Mouse (Mus musculus) bone marrow, adult 2 months (tissue): ENCODE results near the gene Etnk1. TPM values are rescaled to one million over a fixed set of nuclear protein-coding genes. Genes with fewer than 3 reads are reported as not detected.
A peak's percentile ranks its signal among the peaks of the same experiment; 100 is the strongest.

ENCODE experiments used
- H3K27ac ChIP-seq: fragments of 200-500 bp; 2 replicates; pipeline ENCODE4 v1.5.1; 2012; ENCODE audit warnings: low read depth, mild to moderate bottlenecking, control low read depth, inconsistent platforms, low read length; ENCODE audit not compliant: control insufficient read depth, poor library complexity, insufficient read depth
- H3K4me1 ChIP-seq: fragments of 200-500 bp; 2 replicates; pipeline ENCODE4 v1.6.1; 2011; ENCODE audit warnings: low read length; ENCODE audit not compliant: control insufficient read depth, insufficient read depth
- H3K4me3 ChIP-seq: fragments of 200-500 bp; replicated peaks from 2 replicates; pipeline ENCODE3; 2011; ENCODE audit warnings: mild to moderate bottlenecking, low read depth, low read length, control low read depth; ENCODE audit not compliant: control insufficient read depth
- CTCF ChIP-seq: fragments of 200-500 bp; IDR thresholded peaks from 2 replicates; pipeline ENCODE4 v1.5.1; 2011; ENCODE audit warnings: low read length, control low read depth; ENCODE audit not compliant: control insufficient read depth, insufficient read depth
- POLR2A ChIP-seq: fragments of 200-500 bp; IDR thresholded peaks from 2 replicates; pipeline ENCODE4 v1.6.1; 2011; ENCODE audit warnings: low read depth, mild to moderate bottlenecking, control low read depth, low read length, borderline replicate concordance; ENCODE audit not compliant: control insufficient read depth
- WGBS: fragments of 180-500 bp; shearing (Covaris S2); methylation state at CpG from one replicate; pipeline ENCODE4 v1.1.7; 2018; 5-methylcytosine and 5-hydroxymethylcytosine counted together
- polyA plus RNA-seq: library from polyadenylated mRNA; stranded (reverse); fragments of >200 nt; gene quantifications from 2 replicates; pipeline ENCODE4 v1.2.4, GENCODE M21; 2011; ENCODE audit warnings: low replicate concordance; ENCODE audit not compliant: missing spikeins, insufficient read depth, insufficient read length

Etnk1 gene
- polyA plus RNA-seq, 1 experiment: 19.8 TPM

- no peaks in the 10 kb centered on the region; the same call in 1 of the 2 replicates for H3K4me1 ChIP-seq
- no peak overlapping the region for H3K4me3 ChIP-seq
- 35% methylated on average over 15 of the region's 15 CpGs for WGBS
- TF ChIP-seq POLR2A (no peak), CTCF (no peak)
- no peak overlapping the region for H3K27ac ChIP-seq
Measured at GRCm38 (mm10) chr6:143163956-143164905, 2.8 kb upstream of the Etnk1 start.

- peaks cover 2% of the 10 kb centered on the region; the same call in 1 of the 2 replicates for H3K4me1 ChIP-seq
- TF ChIP-seq POLR2A (no peak), CTCF (no peak)
- no peak overlapping the region for H3K27ac ChIP-seq
- WGBS: 81% methylated on average over 8 of the region's 8 CpGs
- H3K4me3 ChIP-seq: no peak overlapping the region
Measured at GRCm38 (mm10) chr6:143164906-143165255, 2.1 kb upstream of the Etnk1 start.

- Histone ChIP-seq H3K27ac (no peak overlapping the region), H3K4me3 (peak overlapping the region; percentile 96), H3K4me1 (peaks cover 2% of the 10 kb centered on the region; the same call in 1 of the 2 replicates)
- no peak for TF ChIP-seq POLR2A
- TF ChIP-seq CTCF: no peak
- WGBS: 41% methylated on average over 15 of the region's 15 CpGs
Measured at GRCm38 (mm10) chr6:143165404-143166257, 1.4 kb upstream of the Etnk1 start.

GRCm38 (mm10) chr6:143167409-143167919 is 443 bp downstream of the Etnk1 start:
- WGBS: under 1% methylated on average over 60 of the region's 60 CpGs
- peak overlapping the region; percentile 96 for H3K4me3 ChIP-seq
- peak overlapping the region; percentile 95 for H3K27ac ChIP-seq
- TF ChIP-seq CTCF: no peak
- TF ChIP-seq POLR2A: no peak
- H3K4me1 ChIP-seq: peaks cover 2% of the 10 kb centered on the region; the same call in 1 of the 2 replicates

GRCm38 (mm10) chr6:143167981-143168674 is 1.1 kb downstream of the Etnk1 start:
- Histone ChIP-seq H3K27ac (peak overlapping the region; percentile 95), H3K4me1 (peaks cover 2% of the 10 kb centered on the region; the same call in 1 of the 2 replicates), H3K4me3 (peak overlapping the region; percentile 96)
- no peak for TF ChIP-seq POLR2A
- no peak for TF ChIP-seq CTCF
- 1% methylated on average over 6 of the region's 6 CpGs for WGBS

GRCm38 (mm10) chr6:143169385-143169784 is 2.4 kb downstream of the Etnk1 start:
- WGBS: 77% methylated on average over 4 of the region's 4 CpGs
- no peak overlapping the region for H3K4me3 ChIP-seq
- H3K4me1 ChIP-seq: peaks cover 2% of the 10 kb centered on the region; the same call in 1 of the 2 replicates
- no peak overlapping the region for H3K27ac ChIP-seq
- TF ChIP-seq CTCF (no peak), POLR2A (no peak)

GRCm38 (mm10) chr6:143170166-143170960 is 3.3 kb downstream of the Etnk1 start:
- H3K4me3 ChIP-seq: no peak overlapping the region
- H3K4me1 ChIP-seq: peaks cover 2% of the 10 kb centered on the region; the same call in 1 of the 2 replicates
- TF ChIP-seq POLR2A (no peak), CTCF (no peak)
- 40% methylated on average over 4 of the region's 4 CpGs for WGBS
- peak overlapping the region; percentile 50; the same call in 1 of the 2 replicates for H3K27ac ChIP-seq
